Mouse (Mus musculus) ES-Bruce4 (cell line): ENCODE data around the gene Nipsnap1. TPM values are rescaled to one million over a fixed set of nuclear protein-coding genes. Genes with fewer than 3 reads are reported as not detected.

ENCODE experiments used
- H3K27ac ChIP-seq: 2 replicates; pipeline ENCODE4 v1.5.1; 2012; ENCODE audit warnings: low read length, inconsistent platforms; ENCODE audit not compliant: insufficient read depth
- H3K27me3 ChIP-seq: 2 replicates; pipeline ENCODE4 v1.6.1; 2012; ENCODE audit warnings: mild to moderate bottlenecking, low read length, inconsistent platforms; ENCODE audit not compliant: control insufficient read depth, poor library complexity, insufficient read depth, severe bottlenecking
- H3K36me3 ChIP-seq: 2 replicates; pipeline ENCODE4 v1.6.1; 2012; ENCODE audit warnings: inconsistent platforms, mild to moderate bottlenecking, low read length, moderate library complexity; ENCODE audit not compliant: control insufficient read depth, poor library complexity, insufficient read depth, severe bottlenecking
- H3K4me1 ChIP-seq: one replicate; pipeline ENCODE4 v1.8.1; 2011; ENCODE audit warnings: low read length; ENCODE audit not compliant: control insufficient read depth, insufficient read depth
- H3K4me3 ChIP-seq: 2 replicates; pipeline ENCODE4 v1.5.1; 2011; ENCODE audit warnings: low read depth, mild to moderate bottlenecking, low read length
- H3K9ac ChIP-seq: 2 replicates; pipeline ENCODE4 v1.6.1; 2012; ENCODE audit warnings: low read depth, mild to moderate bottlenecking, inconsistent platforms; ENCODE audit not compliant: poor library complexity, severe bottlenecking
- H3K9me3 ChIP-seq: replicated peaks from 2 replicates; pipeline ENCODE4 v1.6.1; 2012; ENCODE audit warnings: mild to moderate bottlenecking, low read length, inconsistent platforms; ENCODE audit not compliant: control insufficient read depth, poor library complexity, insufficient read depth, severe bottlenecking
- CTCF ChIP-seq: IDR thresholded peaks from one replicate; pipeline ENCODE4 v1.8.1; 2011; ENCODE audit warnings: low read depth, low read length
- EP300 ChIP-seq: IDR thresholded peaks from 2 replicates; pipeline ENCODE4 v1.6.1; 2011; ENCODE audit warnings: low read depth, low read length; ENCODE audit not compliant: insufficient read depth
- POLR2A ChIP-seq: IDR thresholded peaks from one replicate; pipeline ENCODE4 v1.8.1; 2011; ENCODE audit warnings: low read length; ENCODE audit not compliant: insufficient read depth
- polyA plus RNA-seq: library from polyadenylated mRNA; stranded (reverse); fragments of >200 nt; gene quantifications from 2 replicates; pipeline ENCODE4 v1.2.4, GENCODE M21; 2011; ENCODE audit warnings: low read depth; ENCODE audit not compliant: missing spikeins, insufficient read depth, insufficient read length

The Nipsnap1 gene
- polyA plus RNA-seq, 1 experiment = 83.4 TPM

GRCm38 (mm10) chr11:4861816-4862604, 11.7 kb upstream of the Nipsnap1 start:
- no peaks in the 10 kb centered on the region for H3K36me3 ChIP-seq
- H3K9ac ChIP-seq = peak overlapping the region; percentile 38
- peaks cover 6% of the 10 kb centered on the region for H3K4me1 ChIP-seq
- no peaks in the 10 kb centered on the region for H3K27me3 ChIP-seq
- TF ChIP-seq POLR2A = no peak
- no peak for TF ChIP-seq CTCF
- 0 out of 2 replicates have a peak, but pooled peaks have one; percentile 13 for TF ChIP-seq EP300
- peak overlapping the region; percentile 34; the same call in 1 of the 2 replicates for H3K4me3 ChIP-seq
- H3K9me3 ChIP-seq = no peaks in the 10 kb centered on the region
- H3K27ac ChIP-seq = peak overlapping the region; percentile 94

DNA sequence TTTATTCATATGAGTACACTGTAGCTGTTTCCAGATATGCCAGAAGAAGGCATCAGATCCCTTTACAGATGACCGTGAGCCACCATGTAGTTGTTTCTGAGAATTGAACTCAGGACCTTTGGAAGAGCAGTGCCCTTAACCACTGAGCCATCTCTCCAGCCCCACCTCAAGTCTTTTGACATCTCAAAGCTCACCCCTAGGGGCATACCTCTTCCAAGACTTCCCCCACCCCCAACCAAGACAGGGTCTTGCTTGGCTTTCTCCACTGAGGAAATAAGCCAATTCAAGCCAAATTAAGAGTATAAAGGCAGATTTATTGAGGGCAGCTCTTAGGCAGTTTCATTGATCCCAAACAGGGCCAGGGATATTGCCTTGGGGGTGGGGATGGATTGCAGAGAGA, 11.0 kb upstream of the Nipsnap1 start:
- Histone ChIP-seq H3K9ac (peak overlapping the region; percentile 38; the same call in 1 of the 2 replicates), H3K27me3 (no peaks in the 10 kb centered on the region), H3K4me3 (no peak overlapping the region), H3K36me3 (no peaks in the 10 kb centered on the region), H3K4me1 (peaks cover 6% of the 10 kb centered on the region), H3K27ac (peak overlapping the region; percentile 94), H3K9me3 (no peaks in the 10 kb centered on the region)
- TF ChIP-seq CTCF (no peak), POLR2A (no peak), EP300 (no peak)

GRCm38 (mm10) chr11:4865645-4866251, 8.0 kb upstream of the Nipsnap1 start:
- no peaks in the 10 kb centered on the region for H3K36me3 ChIP-seq
- H3K27ac ChIP-seq = no peak overlapping the region
- TF ChIP-seq EP300 (no peak), CTCF (peak; percentile 34), POLR2A (no peak)
- H3K27me3 ChIP-seq = no peaks in the 10 kb centered on the region
- no peaks in the 10 kb centered on the region for H3K9me3 ChIP-seq
- H3K9ac ChIP-seq = 0 out of 2 replicates have a peak overlapping the region, but pooled peaks have one; percentile 24
- no peak overlapping the region for H3K4me3 ChIP-seq
- peaks cover 2% of the 10 kb centered on the region for H3K4me1 ChIP-seq

DNA sequence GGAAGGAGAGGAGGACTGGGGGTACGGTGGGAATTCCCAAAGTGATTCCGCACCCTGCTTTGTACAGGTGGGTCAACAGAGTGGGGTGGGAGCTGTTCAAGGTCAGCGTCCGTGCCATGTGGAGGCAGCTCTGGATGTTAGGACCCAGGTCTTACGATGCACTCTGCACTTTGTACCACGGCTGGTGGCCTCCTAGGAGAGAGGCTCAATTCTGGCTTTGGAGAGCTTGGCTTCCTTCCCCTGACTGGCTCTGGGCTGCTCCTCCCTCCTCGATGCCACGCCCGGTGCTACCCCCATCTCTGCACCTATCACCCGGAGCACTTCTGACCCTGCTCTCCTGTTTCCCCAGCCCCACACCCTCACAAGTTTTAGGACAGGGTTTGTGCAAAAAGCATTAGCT, 800 bp downstream of the Nipsnap1 start:
- peaks cover 2% of the 10 kb centered on the region for H3K4me1 ChIP-seq
- H3K36me3 ChIP-seq = peaks cover 3% of the 10 kb centered on the region; the same call in 1 of the 2 replicates
- 0 out of 2 replicates have a peak overlapping the region, but pooled peaks have one; percentile 1 for H3K27ac ChIP-seq
- H3K9me3 ChIP-seq = no peaks in the 10 kb centered on the region
- no peaks in the 10 kb centered on the region for H3K27me3 ChIP-seq
- no peak for TF ChIP-seq CTCF
- peak; percentile 48 for TF ChIP-seq POLR2A
- peak overlapping the region; percentile 89 for H3K4me3 ChIP-seq
- peak overlapping the region; percentile 64 for H3K9ac ChIP-seq

GRCm38 (mm10) chr11:4881087-4881486, 7.3 kb downstream of the Nipsnap1 start:
- H3K27me3 ChIP-seq = no peaks in the 10 kb centered on the region
- H3K27ac ChIP-seq = no peak overlapping the region
- TF ChIP-seq EP300 (no peak), CTCF (no peak), POLR2A (no peak)
- H3K9me3 ChIP-seq = no peaks in the 10 kb centered on the region
- H3K4me1 ChIP-seq = peaks cover 2% of the 10 kb centered on the region
- H3K36me3 ChIP-seq = peaks cover 8% of the 10 kb centered on the region
- H3K4me3 ChIP-seq = no peak overlapping the region
- H3K9ac ChIP-seq = no peak overlapping the region
